Mouse (Mus musculus) midbrain, embryonic 16.5 days (tissue): ENCODE data around the gene Hyal1. TPM values are rescaled to one million over a fixed set of nuclear protein-coding genes. Genes with fewer than 3 reads are reported as not detected.

Experiments
- ATAC-seq: fragments of 200-750 bp; cut with Nextera tagmentation; 2 replicates; pipeline ENCODE4 v1.8.0; 2017; ENCODE audit warnings: moderate TSS enrichment
- H3K27ac ChIP-seq: fragments of 300-500 bp; sonication (generic); 2 replicates; pipeline ENCODE4 v1.5.1; 2014; ENCODE audit warnings: mild to moderate bottlenecking, low read length, mixed read lengths
- H3K27me3 ChIP-seq: fragments of 300-500 bp; sonication (generic); 2 replicates; pipeline ENCODE4 v1.6.1; 2014; ENCODE audit warnings: low read depth, low read length, mixed read lengths; ENCODE audit not compliant: control insufficient read depth, insufficient read depth
- H3K36me3 ChIP-seq: fragments of 300-500 bp; sonication (generic); 2 replicates; pipeline ENCODE4 v1.6.1; 2014; ENCODE audit warnings: mild to moderate bottlenecking, low read length, moderate library complexity, mixed read lengths; ENCODE audit not compliant: control insufficient read depth, insufficient read depth
- H3K4me1 ChIP-seq: fragments of 300-500 bp; sonication (generic); 2 replicates; pipeline ENCODE4 v1.6.1; 2014; ENCODE audit warnings: mild to moderate bottlenecking, low read length, mixed read lengths; ENCODE audit not compliant: control insufficient read depth, insufficient read depth
- H3K4me2 ChIP-seq: fragments of 300-500 bp; sonication (generic); 2 replicates; pipeline ENCODE4 v1.6.1; 2014; ENCODE audit warnings: mild to moderate bottlenecking, low read length, mixed read lengths
- H3K4me3 ChIP-seq: fragments of 300-500 bp; sonication (generic); 2 replicates; pipeline ENCODE4 v1.5.1; 2014; ENCODE audit warnings: low read depth, mild to moderate bottlenecking, low read length, moderate library complexity, mixed read lengths
- H3K9ac ChIP-seq: fragments of 300-500 bp; sonication (generic); 2 replicates; pipeline ENCODE4 v1.6.1; 2014; ENCODE audit warnings: low read depth, low read length, mixed read lengths
- H3K9me3 ChIP-seq: fragments of 300-500 bp; sonication (generic); replicated peaks from 2 replicates; pipeline ENCODE4 v1.6.1; 2014; ENCODE audit warnings: mild to moderate bottlenecking, low read length, mixed read lengths; ENCODE audit not compliant: control insufficient read depth, poor library complexity, severe bottlenecking
- WGBS: fragments of 180-500 bp; shearing (Covaris S2); extraction: QIAGEN DNeasy Blood & Tissue Kit; methylation state at CpG from one replicate; pipeline ENCODE4 v1.1.7; 2014; 5-methylcytosine and 5-hydroxymethylcytosine counted together
- polyA plus RNA-seq: library from polyadenylated mRNA; unstranded; fragments of >200 nt; fragmentation: Nextera tagmentation; extraction: Ambion mirVana; gene quantifications from 2 replicates; pipeline ENCODE4 v1.2.1, GENCODE M21; 2015

The Hyal1 gene
- polyA plus RNA-seq, 1 experiment from 2014 or later: 7.2 TPM

DNA sequence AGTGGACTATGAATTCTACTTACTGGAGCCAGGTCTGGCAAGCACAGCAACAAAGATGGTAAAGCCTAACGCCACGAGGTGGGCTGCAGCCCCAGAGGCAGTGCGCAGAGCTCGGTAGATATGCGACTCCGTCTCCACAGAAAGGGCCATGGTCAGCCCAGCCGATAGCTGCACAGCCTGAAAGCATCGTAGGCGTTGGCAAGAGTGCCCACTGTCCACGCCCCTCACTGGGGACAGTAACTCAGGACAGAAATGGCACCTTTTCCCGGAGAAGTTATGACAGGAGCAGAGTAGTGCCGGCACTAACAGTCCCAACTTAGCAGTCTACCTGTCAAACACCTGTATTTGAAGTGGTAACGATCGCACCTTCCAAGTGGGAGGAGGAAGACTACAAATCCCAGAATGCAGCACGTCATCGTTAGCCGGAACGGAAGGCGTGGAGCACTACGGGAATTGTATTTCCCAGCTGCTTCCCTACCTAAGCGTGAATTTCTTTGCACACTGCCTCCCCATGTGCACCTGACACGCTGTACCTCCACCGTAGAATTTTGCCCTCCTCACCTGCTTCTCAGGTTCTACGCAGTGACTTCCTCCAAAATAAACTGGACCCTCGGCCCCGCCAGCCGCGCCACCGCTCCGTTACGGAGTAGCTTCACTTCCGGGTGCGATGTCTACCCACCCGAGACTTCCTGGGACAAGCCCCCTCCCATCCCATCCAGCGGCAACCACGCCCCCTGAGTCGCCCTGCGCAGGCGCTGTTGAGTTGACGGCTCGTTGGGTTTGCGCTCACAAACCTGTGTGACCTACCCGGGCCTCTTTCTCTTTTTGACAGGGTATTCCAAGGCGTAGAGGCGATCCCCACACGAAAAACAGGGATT, 35.0 kb upstream of the Hyal1 start, which contains the start of the genes Cyb561d2 and Nprl2:
TSS of gene Cyb561d2 (minus strand) at position 720 of the 878 bp plus-strand sequence.
TSS of gene Nprl2 (plus strand) at position 753 of the 878 bp plus-strand sequence.
- H3K4me1 ChIP-seq: peaks cover 33% of the 10 kb centered on the region
- WGBS: under 1% methylated on average over 46 of the region's 46 CpGs
- peaks cover 34% of the 10 kb centered on the region for H3K36me3 ChIP-seq

DNA sequence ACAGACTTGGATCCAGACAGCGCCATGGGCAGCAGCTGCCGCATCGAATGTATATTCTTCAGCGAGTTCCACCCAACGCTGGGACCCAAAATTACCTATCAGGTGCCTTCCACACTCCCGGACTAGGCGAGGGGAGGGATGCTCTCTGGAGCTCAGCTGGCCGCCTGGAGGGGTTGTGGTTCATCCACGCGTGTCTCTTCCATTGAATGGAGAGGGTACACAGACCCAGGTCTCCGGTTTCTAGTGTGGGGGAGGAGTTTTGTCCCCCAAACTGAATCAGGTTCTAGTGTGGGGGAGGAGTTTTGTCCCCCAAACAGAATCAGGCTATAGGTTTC, 34.4 kb upstream of the Hyal1 start:
- H3K4me2 ChIP-seq: peak overlapping the region; percentile 97
- H3K9ac ChIP-seq: peak overlapping the region; percentile 74
- no peaks in the 10 kb centered on the region for H3K9me3 ChIP-seq
- peaks cover 34% of the 10 kb centered on the region for H3K36me3 ChIP-seq
- peak; percentile 5; the same call in 1 of the 2 replicates for ATAC-seq
- WGBS: 2% methylated on average over 11 of the region's 11 CpGs
- H3K27ac ChIP-seq: peak overlapping the region; percentile 73
- peaks cover 33% of the 10 kb centered on the region for H3K4me1 ChIP-seq
- H3K27me3 ChIP-seq: no peaks in the 10 kb centered on the region
- H3K4me3 ChIP-seq: peak overlapping the region; percentile 69

More for the DNA sequence above, 35.0 kb upstream of the Hyal1 start, which contains the start of the genes Cyb561d2 and Nprl2:
- peak within 1 kb of the TSS; percentile 97 for H3K4me2 ChIP-seq
- peak within 1 kb of the TSS; percentile 74 for H3K9ac ChIP-seq
- H3K4me3 ChIP-seq: peak within 1 kb of the TSS; percentile 69
- H3K27me3 ChIP-seq: no peaks in the 10 kb centered on the region
- no peaks in the 10 kb centered on the region for H3K9me3 ChIP-seq
- peak within 1 kb of the TSS; percentile 73 for H3K27ac ChIP-seq
- peak; percentile 84 for ATAC-seq

- Histone ChIP-seq H3K27ac (no peak overlapping the region), H3K36me3 (peaks cover 34% of the 10 kb centered on the region), H3K4me3 (peak overlapping the region; percentile 69), H3K27me3 (no peaks in the 10 kb centered on the region), H3K4me2 (peak overlapping the region; percentile 97), H3K4me1 (peaks cover 35% of the 10 kb centered on the region), H3K9me3 (no peaks in the 10 kb centered on the region), H3K9ac (no peak overlapping the region)
- WGBS: 50% methylated on average over 8 of the region's 8 CpGs
- ATAC-seq: no peak
Measured at GRCm38 (mm10) chr9:107542721-107543120, 34.0 kb upstream of the Hyal1 start.

GRCm38 (mm10) chr9:107543299-107543698, 33.4 kb upstream of the Hyal1 start:
- Histone ChIP-seq H3K9ac (no peak overlapping the region), H3K27ac (no peak overlapping the region), H3K27me3 (no peaks in the 10 kb centered on the region), H3K9me3 (no peaks in the 10 kb centered on the region), H3K4me3 (no peak overlapping the region), H3K36me3 (peaks cover 32% of the 10 kb centered on the region), H3K4me1 (peaks cover 35% of the 10 kb centered on the region), H3K4me2 (no peak overlapping the region)
- no peak for ATAC-seq
- WGBS: 90% methylated on average over 11 of the region's 11 CpGs

DNA sequence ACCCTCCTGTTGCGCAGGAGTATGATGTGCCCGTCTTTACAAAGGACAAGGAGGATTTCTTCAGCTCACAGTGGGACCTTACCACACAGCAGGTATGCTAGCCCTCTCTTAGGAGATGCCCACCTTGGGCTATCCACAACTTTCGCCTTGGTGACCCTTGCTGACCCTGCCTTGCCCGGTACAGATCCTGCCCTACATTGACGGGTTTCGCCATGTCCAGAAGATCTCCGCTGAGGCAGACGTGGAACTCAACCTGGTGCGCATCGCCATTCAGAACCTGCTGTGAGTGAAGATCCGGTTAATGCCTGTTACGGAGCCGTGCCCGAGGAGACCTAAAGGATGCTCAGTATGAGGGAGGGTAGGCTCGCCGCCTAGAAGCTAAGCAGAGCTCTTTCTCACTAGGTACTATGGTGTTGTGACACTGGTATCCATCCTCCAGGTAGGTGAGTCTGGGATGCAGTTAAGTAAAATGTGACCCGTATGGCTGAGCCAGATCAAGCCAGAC, 32.5 kb upstream of the Hyal1 start:
- Histone ChIP-seq H3K4me3 (no peak overlapping the region), H3K36me3 (peaks cover 24% of the 10 kb centered on the region)
- 95% methylated on average over 17 of the region's 17 CpGs for WGBS

DNA sequence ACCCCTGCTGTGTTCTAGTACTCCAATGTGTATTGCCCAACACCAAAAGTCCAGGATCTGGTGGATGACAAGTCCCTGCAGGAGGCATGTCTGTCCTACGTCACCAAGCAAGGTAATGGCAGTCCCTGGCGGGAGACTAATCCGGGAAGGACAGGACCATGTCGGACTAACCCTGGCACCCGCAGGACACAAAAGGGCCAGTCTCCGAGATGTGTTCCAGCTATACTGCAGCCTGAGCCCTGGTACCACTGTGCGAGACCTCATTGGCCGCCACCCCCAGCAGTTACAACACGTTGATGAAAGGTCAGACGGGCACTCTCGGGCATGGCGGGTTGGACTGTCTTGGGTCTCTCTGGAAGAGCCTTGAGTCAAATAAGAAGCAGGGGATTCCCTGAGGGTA, 32.0 kb upstream of the Hyal1 start:
- H3K4me3 ChIP-seq: no peak overlapping the region
- H3K9me3 ChIP-seq: no peaks in the 10 kb centered on the region
- H3K36me3 ChIP-seq: peaks cover 19% of the 10 kb centered on the region
- H3K4me2 ChIP-seq: no peak overlapping the region
- H3K27me3 ChIP-seq: peaks cover 5% of the 10 kb centered on the region; the same call in 1 of the 2 replicates
- no peak overlapping the region for H3K27ac ChIP-seq
- no peak for ATAC-seq
- WGBS: 96% methylated on average over 12 of the region's 12 CpGs
- peaks cover 35% of the 10 kb centered on the region for H3K4me1 ChIP-seq
- no peak overlapping the region for H3K9ac ChIP-seq

More for the DNA sequence above, 32.5 kb upstream of the Hyal1 start:
- Histone ChIP-seq H3K4me1 (peaks cover 35% of the 10 kb centered on the region), H3K4me2 (no peak overlapping the region), H3K27ac (no peak overlapping the region), H3K27me3 (peaks cover under 1% of the 10 kb centered on the region; the same call in 1 of the 2 replicates), H3K9ac (no peak overlapping the region), H3K9me3 (no peaks in the 10 kb centered on the region)
- ATAC-seq: no peak

GRCm38 (mm10) chr9:107545199-107545598, 31.5 kb upstream of the Hyal1 start:
- 92% methylated on average over 10 of the region's 10 CpGs for WGBS

GRCm38 (mm10) chr9:107545602-107546001, 31.1 kb upstream of the Hyal1 start:
- Histone ChIP-seq H3K4me1 (peaks cover 30% of the 10 kb centered on the region), H3K27ac (no peak overlapping the region), H3K27me3 (peaks cover 13% of the 10 kb centered on the region), H3K4me3 (no peak overlapping the region), H3K4me2 (no peak overlapping the region), H3K9ac (no peak overlapping the region), H3K9me3 (no peaks in the 10 kb centered on the region), H3K36me3 (peaks cover 15% of the 10 kb centered on the region; the same call in 1 of the 2 replicates)
- no peak for ATAC-seq
- WGBS: 9% methylated on average over 3 of the region's 3 CpGs

More at GRCm38 (mm10) chr9:107545199-107545598, 31.5 kb upstream of the Hyal1 start:
- ATAC-seq: no peak
- Histone ChIP-seq H3K4me1 (peaks cover 34% of the 10 kb centered on the region), H3K36me3 (peaks cover 15% of the 10 kb centered on the region; the same call in 1 of the 2 replicates), H3K4me2 (no peak overlapping the region), H3K27me3 (peaks cover 9% of the 10 kb centered on the region), H3K27ac (no peak overlapping the region), H3K9me3 (no peaks in the 10 kb centered on the region), H3K9ac (no peak overlapping the region), H3K4me3 (no peak overlapping the region)

DNA sequence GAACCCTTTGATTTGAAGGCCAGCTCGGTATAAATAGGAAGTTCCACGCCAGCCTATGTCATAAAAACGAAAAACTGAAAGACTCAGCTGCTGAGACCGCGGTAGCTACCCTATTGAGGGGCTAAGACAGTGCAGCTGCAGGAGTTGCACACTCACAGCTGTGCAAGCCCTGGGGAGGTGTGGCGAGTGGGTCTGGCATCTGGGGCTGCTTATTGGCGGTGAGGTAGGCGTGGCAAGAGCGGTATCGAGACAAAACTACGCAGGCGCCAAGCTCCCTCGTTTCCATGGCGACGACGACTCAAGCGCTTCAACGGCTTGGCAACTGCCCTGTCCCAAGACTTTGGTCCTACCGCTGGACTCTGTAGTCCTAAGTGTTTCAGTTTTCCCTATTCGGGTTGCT, 29.7 kb upstream of the Hyal1 start, which contains the start of gene Zmynd10:
TSS of gene Zmynd10 (plus strand) at position 273 of the 400 bp plus-strand sequence.
- Histone ChIP-seq H3K4me1 (peaks cover 27% of the 10 kb centered on the region), H3K9me3 (no peaks in the 10 kb centered on the region), H3K4me2 (peak within 1 kb of the TSS; percentile 56), H3K4me3 (peak within 1 kb of the TSS; percentile 10; the same call in 1 of the 2 replicates), H3K9ac (peak within 1 kb of the TSS; percentile 37), H3K27ac (peak within 1 kb of the TSS; percentile 44), H3K27me3 (peaks cover 23% of the 10 kb centered on the region), H3K36me3 (peaks cover 15% of the 10 kb centered on the region; the same call in 1 of the 2 replicates)
- 3% methylated on average over 20 of the region's 20 CpGs for WGBS
- peak; percentile 59; the same call in 1 of the 2 replicates for ATAC-seq
